Mouse (Mus musculus) C2C12 (cell line): ENCODE measurements at regions not wholly inside any gene's neighbourhood (a gene's known extent, or its start where the extent isn't known, plus 50 kb on each side); places are given as distances from the start of the nearest gene placed in this dataset.

Experiments used
- CEBPB ChIP-seq: IDR thresholded peaks from one replicate; pipeline ENCODE4 v1.6.1; 2011; ENCODE audit warnings: low read depth, mild to moderate bottlenecking, control low read depth, moderate library complexity
- CTCF ChIP-seq: IDR thresholded peaks from one replicate; pipeline ENCODE4 v1.5.1; 2011; ENCODE audit not compliant: control insufficient read depth, insufficient read depth, insufficient read length
- MAX ChIP-seq: IDR thresholded peaks from one replicate; pipeline ENCODE4 v1.6.1; 2011; ENCODE audit warnings: mild to moderate bottlenecking, control low read depth
- MYOD1 ChIP-seq: IDR thresholded peaks from one replicate; pipeline ENCODE4 v1.6.1; 2011; ENCODE audit warnings: low read depth; ENCODE audit not compliant: control insufficient read depth, insufficient read length

DNA sequence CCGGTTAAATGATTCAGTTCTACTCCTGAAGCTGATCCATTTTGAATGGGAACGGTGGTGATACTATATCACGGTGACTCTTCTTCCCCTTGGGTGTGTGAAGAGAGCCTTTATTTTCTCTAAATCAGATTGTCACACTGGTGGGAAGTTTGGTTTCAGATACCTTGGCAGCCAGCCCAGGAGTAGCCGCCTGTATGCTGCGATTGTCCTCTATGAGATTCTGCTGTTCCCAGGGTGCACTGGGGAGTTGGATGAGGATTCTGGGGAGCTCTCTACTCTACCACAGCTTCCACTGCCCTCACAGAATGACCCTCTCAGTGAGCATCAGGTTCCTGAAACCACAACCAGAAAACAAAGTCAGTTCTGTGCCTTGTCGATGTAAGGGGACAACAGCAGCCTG, 104.0 kb upstream of the Rapgef5 start:
- TF ChIP-seq CTCF (no peak), CEBPB (no peak), MYOD1 (no peak), MAX (no peak)
